Mouse (Mus musculus) liver, embryonic 11.5 days (tissue): ENCODE measurements around the gene Arl5a. TPM values are rescaled to one million over a fixed set of nuclear protein-coding genes. Genes with fewer than 3 reads are reported as not detected.

Experiments
- ATAC-seq: fragments of 200-750 bp; cut with Nextera tagmentation; replicated peaks from 2 replicates; pipeline ENCODE4 v1.8.0; 2017; ENCODE audit warnings: moderate number of reproducible peaks, mild to moderate bottlenecking, moderate TSS enrichment, moderate library complexity; ENCODE audit not compliant: low FRiP score
- DNase-seq: peaks from one replicate; pipeline ENCODE4 v3.0.0-alpha.2; 2017; ENCODE audit warnings: low spot score
- H3K27ac ChIP-seq: fragments of 300-500 bp; sonication (generic); 2 replicates; pipeline ENCODE4 v1.5.1; 2014; ENCODE audit warnings: mild to moderate bottlenecking, low read depth, low read length, control low read depth
- H3K27me3 ChIP-seq: fragments of 300-500 bp; sonication (generic); replicated peaks from 2 replicates; pipeline ENCODE4 v1.6.1; 2014; ENCODE audit warnings: low read length, mixed read lengths; ENCODE audit not compliant: control insufficient read depth, insufficient read depth
- H3K36me3 ChIP-seq: fragments of 300-500 bp; sonication (generic); 2 replicates; pipeline ENCODE4 v1.6.1; 2014; ENCODE audit warnings: mild to moderate bottlenecking, low read length, moderate library complexity, mixed read lengths; ENCODE audit not compliant: control insufficient read depth, insufficient read depth
- H3K4me1 ChIP-seq: fragments of 300-500 bp; sonication (generic); replicated peaks from 2 replicates; pipeline ENCODE4 v1.6.1; 2014; ENCODE audit warnings: low read length, mixed read lengths; ENCODE audit not compliant: control insufficient read depth, insufficient read depth
- H3K4me2 ChIP-seq: fragments of 300-500 bp; sonication (generic); 2 replicates; pipeline ENCODE4 v1.6.1; 2014; ENCODE audit warnings: mild to moderate bottlenecking, control low read depth, moderate library complexity
- H3K4me3 ChIP-seq: fragments of 300-500 bp; sonication (generic); 2 replicates; pipeline ENCODE4 v1.5.1; 2014; ENCODE audit warnings: low read depth, low read length, control low read depth
- H3K9ac ChIP-seq: fragments of 300-500 bp; sonication (generic); 2 replicates; pipeline ENCODE4 v1.6.1; 2014; ENCODE audit warnings: low read depth, low read length, control low read depth
- H3K9me3 ChIP-seq: fragments of 300-500 bp; sonication (generic); 2 replicates; pipeline ENCODE4 v1.6.1; 2016; ENCODE audit warnings: low read length, inconsistent platforms, mixed read lengths; ENCODE audit not compliant: control insufficient read depth
- WGBS: fragments of 180-500 bp; shearing (Covaris S2); extraction: QIAGEN DNeasy Blood & Tissue Kit; methylation state at CpG from one replicate; pipeline ENCODE4 v1.1.7; 2014; 5-methylcytosine and 5-hydroxymethylcytosine counted together
- polyA plus RNA-seq: library from polyadenylated mRNA; unstranded; fragments of >200 nt; fragmentation: Nextera tagmentation; extraction: Ambion mirVana; gene quantifications from 2 replicates; pipeline ENCODE4 v1.2.1, GENCODE M21; 2014

Gene Arl5a
- 71.8 and 86.2 TPM in 2 replicates for polyA plus RNA-seq

DNA sequence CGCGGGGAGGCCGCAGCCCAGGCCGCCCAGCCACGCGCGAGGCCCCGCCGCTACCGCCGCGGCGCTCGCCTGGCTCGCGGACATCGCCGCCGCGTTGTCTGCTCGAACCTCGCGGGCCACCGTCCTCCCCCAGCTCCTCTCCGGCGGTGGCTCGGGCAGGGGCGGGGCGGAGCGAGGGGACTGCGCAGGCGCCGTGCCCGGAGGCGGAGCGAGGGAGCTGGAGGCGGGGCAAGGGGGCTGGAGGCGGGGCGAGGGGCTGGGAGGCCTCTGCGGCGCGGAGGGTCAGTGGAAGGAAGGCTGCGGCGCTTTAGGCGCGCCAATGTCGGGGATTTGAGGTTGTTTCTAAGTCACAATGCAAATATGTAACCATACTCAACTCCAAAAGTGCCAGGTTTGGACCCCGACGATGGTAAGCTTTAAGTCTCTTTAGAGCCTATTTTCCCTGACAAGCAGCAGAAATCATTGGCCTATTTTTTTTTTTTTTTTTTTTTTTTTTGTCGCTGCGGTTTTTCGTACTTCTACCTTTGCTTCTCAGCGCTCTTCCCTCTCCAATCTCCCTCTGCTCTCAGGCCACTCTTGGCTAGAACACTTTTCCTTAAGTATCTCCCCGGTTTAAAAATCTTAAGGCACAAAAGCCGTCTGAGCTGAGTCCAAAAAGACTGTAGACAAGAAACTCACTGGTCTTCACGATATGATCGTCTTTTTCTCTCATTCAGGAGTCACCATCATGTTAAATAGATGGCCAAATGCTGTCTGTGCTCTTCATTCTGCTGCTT is at the start of gene Arl5a:
Gene Arl5a (minus strand): TSS at position 155 of the 776 bp plus-strand sequence.
- H3K4me3 ChIP-seq = peak within 1 kb of the TSS; percentile 84
- peak within 1 kb of the TSS; percentile 84 for H3K4me2 ChIP-seq
- H3K36me3 ChIP-seq = no peaks in the 10 kb centered on the region
- DNase-seq (peak; percentile 94), ATAC-seq (peak; percentile 90)
- peaks cover 34% of the 10 kb centered on the region for H3K4me1 ChIP-seq
- no peaks in the 10 kb centered on the region for H3K27me3 ChIP-seq
- WGBS = under 1% methylated on average over 41 of the region's 57 CpGs
- H3K9ac ChIP-seq = peak within 1 kb of the TSS; percentile 98
- H3K9me3 ChIP-seq = no peaks in the 10 kb centered on the region
- peak within 1 kb of the TSS; percentile 85 for H3K27ac ChIP-seq

DNA sequence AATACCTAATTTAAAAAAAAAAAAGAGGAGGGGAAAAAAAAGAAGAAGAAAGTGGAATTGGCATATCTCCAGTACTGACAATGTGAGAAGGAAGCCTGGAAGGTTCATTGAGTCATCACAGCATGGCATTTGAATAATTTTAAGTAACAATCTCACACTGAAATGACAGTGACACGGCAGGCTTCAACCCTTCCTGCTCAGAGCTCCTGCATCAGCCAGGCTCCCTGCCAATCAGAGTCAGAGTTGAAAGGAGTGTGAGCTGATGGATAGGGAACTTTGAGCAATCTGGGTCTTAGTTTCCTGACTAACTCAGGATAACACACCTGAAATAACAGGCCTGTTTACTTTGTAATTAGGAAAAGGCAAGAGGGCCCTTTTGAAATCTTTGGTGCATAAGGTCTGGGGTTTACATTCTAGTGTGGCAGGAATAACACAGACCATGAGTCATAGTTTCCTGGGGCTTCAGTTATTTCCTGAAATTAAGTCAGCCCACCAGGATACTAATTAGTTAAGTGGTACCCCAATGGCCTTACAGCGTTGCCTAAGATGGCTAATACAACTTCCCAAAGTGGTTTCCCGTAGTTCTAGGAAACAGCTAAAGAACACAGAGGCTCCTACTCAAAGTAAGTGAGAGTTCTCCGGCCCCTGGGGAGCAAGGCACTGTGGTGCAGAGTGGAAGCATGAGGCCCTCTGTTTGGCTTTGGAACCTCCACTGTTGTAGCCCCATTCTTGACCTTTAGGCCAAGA is 47.0 kb upstream of the Arl5a start:
- 42% methylated on average over 4 of the region's 4 CpGs for WGBS
- no peak overlapping the region for H3K27ac ChIP-seq
- ATAC-seq (no peak), DNase-seq (no peak)
- H3K9me3 ChIP-seq = no peaks in the 10 kb centered on the region
- no peak overlapping the region for H3K4me3 ChIP-seq
- no peaks in the 10 kb centered on the region for H3K36me3 ChIP-seq
- H3K27me3 ChIP-seq = no peaks in the 10 kb centered on the region
- no peak overlapping the region for H3K9ac ChIP-seq
- no peak overlapping the region for H3K4me2 ChIP-seq
- H3K4me1 ChIP-seq = no peaks in the 10 kb centered on the region

DNA sequence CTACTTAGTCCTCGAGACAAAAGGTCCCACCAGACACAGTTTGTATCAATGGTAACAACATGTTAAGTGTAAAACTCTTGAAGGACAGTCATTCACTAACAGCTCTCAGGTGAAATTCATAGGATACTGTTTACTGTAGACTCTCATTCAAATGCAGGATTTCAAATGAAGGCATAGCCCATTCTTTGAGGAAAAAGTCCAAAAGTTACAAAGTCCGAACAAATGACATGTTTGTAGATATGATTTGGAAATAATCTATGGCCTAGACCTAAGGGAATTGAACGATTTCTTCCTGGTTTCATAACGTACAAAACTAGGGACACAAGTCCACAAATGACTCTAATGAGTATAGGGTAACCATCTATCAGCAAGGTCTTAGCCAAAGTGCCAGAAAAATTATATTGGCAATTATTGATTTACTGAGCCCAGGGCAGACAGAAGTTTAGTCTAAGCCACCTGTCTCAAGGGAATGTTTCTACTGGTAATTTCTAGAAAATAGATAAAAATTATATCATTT is 45.4 kb upstream of the Arl5a start:
- H3K9ac ChIP-seq = no peak overlapping the region
- H3K36me3 ChIP-seq = no peaks in the 10 kb centered on the region
- no peaks in the 10 kb centered on the region for H3K4me1 ChIP-seq
- ATAC-seq (no peak), DNase-seq (no peak)
- no peak overlapping the region for H3K4me2 ChIP-seq
- no peaks in the 10 kb centered on the region for H3K9me3 ChIP-seq
- no peak overlapping the region for H3K27ac ChIP-seq
- H3K27me3 ChIP-seq = no peaks in the 10 kb centered on the region
- no peak overlapping the region for H3K4me3 ChIP-seq
- 81% methylated on average over 4 of the region's 4 CpGs for WGBS

GRCm38 (mm10) chr2:52467629-52468028 is 42.9 kb upstream of the Arl5a start:
- ATAC-seq = no peak

DNA sequence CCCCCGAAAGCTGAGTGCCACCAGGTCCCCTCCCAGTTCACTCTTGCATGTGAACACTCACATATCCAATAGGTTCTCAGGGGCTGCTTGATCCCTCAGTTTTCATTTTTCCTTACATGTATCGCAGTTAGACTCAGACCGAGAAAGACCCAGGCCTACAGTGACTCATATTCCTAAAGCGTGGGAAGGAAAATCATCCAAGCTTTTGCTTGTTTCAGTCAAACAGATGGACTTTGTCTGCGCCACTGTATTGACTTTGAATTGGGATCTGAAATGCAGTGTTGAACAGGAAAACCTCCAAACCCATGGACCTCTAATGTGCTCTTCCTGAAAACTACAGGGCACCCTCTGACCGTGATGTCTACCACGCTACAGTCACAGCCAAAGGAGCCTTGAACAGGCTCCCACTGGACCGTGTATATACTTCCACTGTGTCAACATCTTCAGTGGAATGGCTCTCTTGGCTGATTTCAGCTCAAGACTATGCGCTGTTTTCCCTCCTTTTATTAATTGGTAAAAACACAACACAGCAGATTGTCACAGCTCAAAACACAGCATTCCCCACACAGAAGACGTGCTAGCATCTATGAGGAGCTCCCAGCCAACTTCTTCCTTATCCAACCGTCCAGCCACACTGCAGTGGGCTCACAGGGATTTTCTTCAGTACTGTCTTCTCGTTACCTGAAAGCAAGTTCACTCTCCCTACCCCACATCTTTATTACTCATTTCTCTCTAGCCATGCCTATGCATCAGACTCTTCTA is 36.7 kb upstream of the Arl5a start:
- DNase-seq = no peak
- no peaks in the 10 kb centered on the region for H3K4me1 ChIP-seq
- H3K27me3 ChIP-seq = no peaks in the 10 kb centered on the region
- H3K4me3 ChIP-seq = no peak overlapping the region
- H3K27ac ChIP-seq = no peak overlapping the region
- H3K36me3 ChIP-seq = no peaks in the 10 kb centered on the region
- H3K9me3 ChIP-seq = no peaks in the 10 kb centered on the region
- no peak overlapping the region for H3K4me2 ChIP-seq
- H3K9ac ChIP-seq = no peak overlapping the region
- ATAC-seq = no peak
- WGBS = 84% methylated on average over 12 of the region's 12 CpGs

More at GRCm38 (mm10) chr2:52467629-52468028, 42.9 kb upstream of the Arl5a start:
- Histone ChIP-seq H3K27me3 (no peaks in the 10 kb centered on the region), H3K4me3 (no peak overlapping the region), H3K9me3 (no peaks in the 10 kb centered on the region), H3K27ac (no peak overlapping the region), H3K4me1 (no peaks in the 10 kb centered on the region), H3K36me3 (no peaks in the 10 kb centered on the region), H3K4me2 (no peak overlapping the region), H3K9ac (no peak overlapping the region)
- no peak for DNase-seq
- 70% methylated on average over 6 of the region's 6 CpGs for WGBS

GRCm38 (mm10) chr2:52455606-52456479 is 31.1 kb upstream of the Arl5a start:
- ATAC-seq (no peak), DNase-seq (no peak)
- Histone ChIP-seq H3K9me3 (no peaks in the 10 kb centered on the region), H3K36me3 (no peaks in the 10 kb centered on the region), H3K27ac (no peak overlapping the region), H3K27me3 (no peaks in the 10 kb centered on the region), H3K4me3 (no peak overlapping the region), H3K4me2 (no peak overlapping the region), H3K4me1 (no peaks in the 10 kb centered on the region), H3K9ac (no peak overlapping the region)
- 77% methylated on average over 7 of the region's 7 CpGs for WGBS

DNA sequence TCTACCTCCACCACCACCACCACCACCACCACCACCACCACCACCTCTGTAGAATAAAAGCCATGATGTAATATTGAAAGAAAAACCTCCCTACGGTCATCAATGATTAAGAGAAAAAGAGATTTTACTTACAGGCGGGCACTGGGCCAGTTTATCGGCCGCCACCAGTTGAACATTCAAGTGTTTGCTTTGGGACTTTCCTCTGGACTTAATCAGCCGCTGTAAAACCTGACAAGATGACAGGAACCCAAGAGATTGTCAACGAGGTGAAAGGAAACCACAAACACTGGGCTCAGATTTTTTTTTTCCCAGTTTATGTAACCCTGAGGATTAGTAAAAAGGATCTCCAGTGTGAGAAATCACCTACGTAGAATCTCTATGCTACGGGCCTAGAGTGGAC is 25.1 kb upstream of the Arl5a start:
- no peak overlapping the region for H3K27ac ChIP-seq
- WGBS = 66% methylated on average over 8 of the region's 8 CpGs
- H3K36me3 ChIP-seq = no peaks in the 10 kb centered on the region
- no peak overlapping the region for H3K9ac ChIP-seq
- no peak overlapping the region for H3K4me3 ChIP-seq
- H3K27me3 ChIP-seq = no peaks in the 10 kb centered on the region
- H3K9me3 ChIP-seq = no peaks in the 10 kb centered on the region
- DNase-seq (no peak), ATAC-seq (no peak)
- H3K4me2 ChIP-seq = no peak overlapping the region
- peaks cover 7% of the 10 kb centered on the region for H3K4me1 ChIP-seq

GRCm38 (mm10) chr2:52448916-52449315 is 24.2 kb upstream of the Arl5a start:
- H3K4me3 ChIP-seq = no peak overlapping the region
- no peaks in the 10 kb centered on the region for H3K9me3 ChIP-seq
- H3K27ac ChIP-seq = peak overlapping the region; percentile 66; the same call in 1 of the 2 replicates
- no peaks in the 10 kb centered on the region for H3K36me3 ChIP-seq
- H3K9ac ChIP-seq = no peak overlapping the region
- no peaks in the 10 kb centered on the region for H3K27me3 ChIP-seq
- peak; percentile 96 for ATAC-seq
- no peak for DNase-seq
- no peak overlapping the region; the same call in 1 of the 2 replicates for H3K4me2 ChIP-seq
- H3K4me1 ChIP-seq = peaks cover 7% of the 10 kb centered on the region
- WGBS = 37% methylated on average over 1 of the region's 1 CpGs
